Mouse (Mus musculus): Measurements from ENCODE around the gene Zfp354b.

Zfp354b gene

DNA sequence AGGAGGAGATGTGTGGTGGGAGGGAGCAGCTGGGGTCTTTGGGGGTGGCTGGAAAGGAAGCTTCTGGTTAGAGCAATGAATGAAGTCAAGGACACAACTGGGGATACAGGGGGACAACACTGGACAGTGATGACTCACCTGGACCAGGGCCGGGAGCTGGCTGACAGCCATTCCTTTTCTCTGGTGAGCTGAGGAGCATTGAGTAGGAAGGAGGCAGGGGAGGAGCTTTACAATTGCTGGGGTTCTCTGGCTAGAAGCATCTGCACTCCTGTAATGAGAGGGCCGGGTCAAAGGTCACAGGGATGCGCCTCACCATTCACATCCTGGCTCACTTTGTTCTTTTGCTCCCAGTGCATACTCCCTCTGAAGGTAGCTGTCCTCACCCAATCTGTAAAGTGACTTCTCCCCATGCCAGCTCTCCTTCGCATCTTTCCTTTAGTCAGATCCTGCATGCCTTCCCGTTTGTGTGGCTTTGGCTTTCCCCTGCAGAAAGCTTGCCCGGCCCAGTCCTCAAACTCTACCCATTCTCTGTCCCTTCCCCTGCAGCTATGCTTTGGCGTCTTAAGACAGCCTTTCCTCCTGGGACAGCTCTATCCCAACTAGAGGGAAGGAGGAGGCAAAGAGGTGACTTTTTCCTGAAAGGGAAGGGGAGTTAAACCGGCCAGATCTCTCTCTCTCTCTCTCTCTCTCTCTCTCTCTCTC lies 45.1 kb downstream of the Zfp354b start:
- DNase-seq (ENCODE audit: low spot score in 2 of 2) = peak; percentile 38 to 50

GRCm38 (mm10) chr11:50883756-50884155 lies 47.7 kb downstream of the Zfp354b start:
- no peak for DNase-seq (ENCODE audit: low spot score in 2 of 2)

- DNase-seq (ENCODE audit: low spot score in 2 of 2) = no peak
Observed at GRCm38 (mm10) chr11:50878641-50879040, 52.8 kb downstream of the Zfp354b start.
